Mouse (Mus musculus) small intestine, adult 2 months (tissue): ENCODE data around the gene Nav2.

Experiments
- CTCF ChIP-seq: fragments of 200-500 bp; IDR thresholded peaks from 2 replicates; pipeline ENCODE4 v1.5.1; 2012; ENCODE audit warnings: low read depth, mild to moderate bottlenecking, control low read depth, inconsistent platforms, low read length, moderate library complexity, mixed read lengths; ENCODE audit not compliant: insufficient replicate concordance, insufficient read length; ENCODE audit errors: extremely low read depth
- POLR2A ChIP-seq: fragments of 200-500 bp; IDR thresholded peaks from 2 replicates; pipeline ENCODE4 v1.6.1; 2012; ENCODE audit warnings: low read depth, mild to moderate bottlenecking, control low read depth, inconsistent platforms, low read length, moderate library complexity

DNA sequence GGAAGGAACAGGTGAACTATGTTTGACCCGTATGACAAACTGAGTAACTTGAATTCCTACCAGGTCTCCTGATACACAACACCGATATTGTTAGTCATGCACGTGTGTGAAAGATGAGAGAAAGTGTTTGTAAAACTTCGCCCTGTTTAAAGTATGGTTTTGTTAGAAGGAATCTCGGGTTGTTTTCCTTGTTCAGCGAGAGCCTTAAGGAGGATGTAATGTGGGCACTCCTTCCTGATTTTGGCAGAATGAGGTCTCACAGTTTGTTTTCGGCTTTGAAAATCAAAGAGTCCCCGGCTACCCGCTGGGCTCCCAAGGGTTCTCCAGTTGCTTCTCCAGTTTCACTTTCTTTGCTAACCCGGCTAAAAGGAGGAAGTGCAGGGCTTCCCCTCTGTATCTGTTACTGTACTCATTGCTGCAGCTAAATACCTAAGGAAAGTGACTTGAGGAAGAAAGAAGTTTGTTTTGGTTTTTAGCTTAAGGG, 553.9 kb downstream of the Nav2 start:
- TF ChIP-seq CTCF = no peak
- TF ChIP-seq POLR2A = no peak
